Mouse (Mus musculus) embryo, embryonic 10.5 days (tissue): Measurements from ENCODE around the gene Gm3676.
"Not testable (repeated sequence)": the region's sequence is repeated elsewhere in the genome, so short reads cannot be mapped to it uniquely, and the experiment has no call there.

Source experiments
- DNase-seq: peaks from one replicate; pipeline ENCODE4 v3.0.0-alpha.2; 2015; ENCODE audit warnings: low spot score

The Gm3676 gene

GRCm38 (mm10) chr14:41646387-41646786 is at the start of gene Gm3676:
Gene Gm3676 (minus strand): TSS chr14:41646487.
- not testable (repeated sequence) for DNase-seq

GRCm38 (mm10) chr14:41648176-41648575 is 1.9 kb upstream of the Gm3676 start:
- not testable (repeated sequence) for DNase-seq

- DNase-seq, result not testable (repeated sequence)
These were observed 16.1 kb downstream of the Gm3676 start for GRCm38 (mm10) chr14:41630144-41630543.

GRCm38 (mm10) chr14:41624512-41624911 is 21.8 kb downstream of the Gm3676 start, which contains the start of gene Gm3072:
Gene Gm3072 (minus strand): TSS chr14:41624612.
- DNase-seq, result not testable (repeated sequence)

GRCm38 (mm10) chr14:41622535-41622934 is 23.8 kb downstream of the Gm3676 start:
- DNase-seq, result not testable (repeated sequence)

- not testable (repeated sequence) for DNase-seq
These were observed 35.6 kb downstream of the Gm3676 start for GRCm38 (mm10) chr14:41610690-41611089.

GRCm38 (mm10) chr14:41600935-41601334 is 45.4 kb downstream of the Gm3676 start:
- DNase-seq, result not testable (repeated sequence)
